Mouse (Mus musculus) thymus, adult 18-20 months (tissue): ENCODE results near the gene Acsf3.

Experiments
- DNase-seq, 2 experiments: peaks; one replicate each; pipeline ENCODE4 v3.0.0; 2022; ENCODE audit warnings: mixed read lengths in 2 of 2

Acsf3 gene

DNA sequence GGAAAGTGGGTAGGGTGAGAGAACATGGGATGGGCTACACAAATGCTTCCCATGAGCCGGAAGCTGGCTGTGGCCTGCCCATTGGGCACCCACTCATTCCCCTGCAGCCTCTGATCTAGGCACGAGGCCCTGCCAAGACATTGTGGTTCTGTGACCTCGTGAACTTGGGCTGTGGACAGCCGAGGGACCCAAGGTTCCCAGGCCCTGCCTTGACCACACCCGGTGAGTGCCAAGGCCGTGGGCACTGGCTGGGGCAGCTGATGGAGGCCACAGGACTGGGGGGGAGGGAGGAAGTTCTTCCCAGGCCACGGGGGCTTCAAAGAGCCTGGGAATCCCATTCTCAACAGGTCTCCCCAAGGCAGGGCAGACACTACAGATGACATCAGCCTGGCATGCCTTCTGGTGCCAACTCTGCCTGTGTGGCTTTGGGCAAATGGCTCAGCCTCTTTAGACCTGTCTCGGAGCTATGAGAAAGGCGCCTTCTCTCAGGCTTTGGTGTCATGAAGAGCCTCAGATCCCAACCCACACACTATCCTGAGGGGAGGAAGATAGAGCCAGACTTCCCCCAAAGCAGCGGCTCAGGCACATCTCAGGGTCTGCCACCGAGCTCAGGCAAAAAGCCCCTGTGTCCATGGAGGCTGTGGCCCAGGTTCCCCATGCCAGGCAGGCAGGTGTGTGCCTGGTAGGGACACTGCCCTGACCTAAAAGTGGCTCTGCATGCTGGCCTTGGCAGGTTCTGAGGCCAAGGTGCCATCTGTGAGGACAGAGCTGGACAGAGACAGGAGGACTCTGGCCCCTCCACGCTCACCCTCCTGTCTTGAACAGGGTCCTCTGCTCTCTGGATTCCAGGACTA is 76.6 kb downstream of the Acsf3 start:
- no peak for DNase-seq

DNA sequence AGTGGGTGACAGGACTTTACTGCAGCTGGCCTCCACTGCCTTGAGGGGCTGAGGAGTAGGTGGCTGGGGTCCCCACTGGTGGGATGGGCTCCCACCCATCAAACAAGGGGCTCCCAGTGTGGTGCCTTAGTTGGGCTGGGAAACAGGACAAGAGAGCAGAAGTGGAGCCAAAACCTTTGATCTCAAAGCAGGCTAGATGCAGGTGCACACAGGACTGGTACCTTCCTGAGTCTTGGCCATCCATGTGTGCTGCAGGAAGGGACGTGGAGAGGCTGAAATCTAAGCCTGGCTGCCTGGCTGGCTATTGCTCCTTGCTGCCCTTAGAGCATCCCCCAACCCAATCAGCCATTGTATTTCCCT is 77.2 kb downstream of the Acsf3 start:
- no peak for DNase-seq

DNA sequence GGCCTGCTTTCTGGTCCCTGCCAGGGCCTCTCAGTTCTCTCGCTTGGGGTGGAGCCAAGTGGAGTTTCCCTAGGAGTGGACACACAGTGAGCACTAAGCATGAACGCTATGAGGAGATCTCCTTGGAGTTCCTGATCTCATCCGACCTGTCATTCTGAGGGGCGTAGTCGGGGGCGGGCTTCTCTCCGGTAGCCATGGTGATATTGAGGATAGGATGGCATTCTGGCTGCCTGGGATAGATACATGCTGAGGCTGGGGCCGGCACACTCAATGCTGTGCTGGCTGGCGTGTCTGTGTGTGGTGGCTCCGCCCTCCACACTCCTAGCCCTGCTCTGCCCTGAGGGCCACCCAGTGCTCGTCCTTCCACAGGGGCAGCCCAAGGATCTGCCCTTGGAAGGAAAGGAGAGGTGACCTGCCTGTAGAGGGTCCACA is 78.1 kb downstream of the Acsf3 start:
- DNase-seq = no peak

DNA sequence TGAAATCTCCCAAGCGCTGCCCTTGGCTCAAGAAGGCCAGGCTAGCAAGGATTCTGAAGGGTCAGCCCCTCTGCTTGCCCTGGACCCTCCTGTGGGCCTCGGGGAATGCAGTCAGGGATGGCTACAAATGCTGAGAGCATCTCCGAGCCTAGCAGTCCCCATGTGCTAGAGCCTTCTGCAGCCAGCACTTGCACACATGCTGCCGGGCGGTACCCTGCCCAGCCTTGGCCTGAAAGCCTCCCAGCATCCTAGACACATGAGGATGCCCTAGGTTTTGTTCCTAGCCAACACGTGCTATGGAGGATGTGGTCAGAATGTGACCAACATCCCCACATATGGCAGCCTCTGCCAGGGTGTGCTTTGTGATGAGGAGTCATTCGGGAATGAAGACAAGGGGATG is 79.1 kb downstream of the Acsf3 start:
- no peak for DNase-seq

DNA sequence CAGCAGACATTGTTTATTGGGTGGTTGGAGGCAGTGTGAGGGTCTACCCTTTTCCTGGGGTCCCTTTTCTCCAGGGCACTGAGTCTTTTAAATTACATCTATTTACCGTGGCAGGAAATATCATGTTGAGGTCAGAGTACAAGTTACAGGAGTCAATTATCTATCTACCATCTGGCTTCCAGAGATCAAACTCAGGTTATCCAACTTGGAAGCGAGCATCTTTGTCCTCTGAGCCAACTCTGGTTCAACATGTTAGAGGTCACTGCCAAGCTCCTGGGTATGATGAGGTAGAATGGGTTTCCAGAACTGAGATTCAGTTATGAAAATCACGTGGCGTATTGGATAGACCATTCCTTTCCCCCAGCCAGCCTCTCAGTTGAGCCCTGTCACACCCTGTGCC is 79.8 kb downstream of the Acsf3 start:
- no peak for DNase-seq

DNA sequence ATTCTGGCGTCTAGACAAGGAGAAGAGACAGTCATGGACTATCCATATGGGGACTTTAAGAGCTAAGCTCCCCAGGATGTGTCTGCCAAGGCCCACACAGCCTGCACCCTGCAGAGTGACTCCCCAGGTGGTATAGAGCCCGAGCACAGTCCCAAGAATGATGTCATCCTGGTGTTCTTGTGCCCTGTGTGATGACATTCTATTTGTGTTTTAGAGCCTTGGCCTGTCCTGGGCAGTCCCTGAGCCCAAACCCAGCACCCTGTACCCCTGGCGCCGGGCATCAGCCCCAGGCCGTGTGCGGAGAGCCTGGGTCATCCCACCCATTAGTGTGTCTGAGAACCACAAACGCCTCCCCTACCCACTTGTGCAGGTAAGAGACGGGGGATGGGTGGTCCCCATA is 81.0 kb downstream of the Acsf3 start:
- no peak for DNase-seq

DNA sequence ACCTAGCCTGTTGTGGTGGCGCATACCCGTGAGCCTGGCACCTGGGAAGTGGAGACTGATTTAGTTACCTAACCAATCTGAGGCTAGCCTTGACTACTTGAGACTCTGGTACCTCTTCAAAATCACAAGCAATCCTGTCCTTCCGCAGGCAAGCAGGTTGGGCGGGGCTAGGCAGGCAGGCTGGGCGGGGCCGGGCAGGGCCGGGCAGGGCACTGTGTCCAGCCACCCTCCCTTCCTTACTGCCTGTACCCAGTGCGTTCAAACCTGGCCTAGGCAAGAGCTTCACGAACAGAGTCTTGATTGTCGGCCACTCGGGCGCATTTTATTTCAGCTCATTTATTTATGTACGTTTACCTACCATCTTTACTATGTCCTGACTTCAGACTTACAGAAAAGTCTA is 84.6 kb downstream of the Acsf3 start:
- no peak for DNase-seq

DNA sequence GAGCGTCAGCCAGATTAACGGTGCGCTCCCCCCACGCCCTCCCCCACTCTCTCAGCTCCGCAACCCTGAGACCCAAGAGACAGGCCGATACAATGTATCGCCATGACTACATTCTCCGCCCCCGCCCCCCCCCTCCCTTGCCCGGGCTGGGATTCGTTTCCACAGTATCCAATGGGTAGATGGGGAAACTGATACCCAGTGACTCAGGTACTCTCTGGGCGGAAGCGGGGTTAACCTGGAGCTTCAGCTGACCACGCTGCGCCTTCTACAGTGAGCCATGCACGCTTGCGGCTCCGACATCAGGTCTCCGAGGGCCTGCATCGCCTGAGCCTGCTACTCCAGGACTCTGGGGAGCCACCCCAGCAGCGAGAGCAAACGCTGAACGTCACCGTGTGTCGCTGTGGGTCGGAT is 89.4 kb downstream of the Acsf3 start:
- no peak for DNase-seq

DNA sequence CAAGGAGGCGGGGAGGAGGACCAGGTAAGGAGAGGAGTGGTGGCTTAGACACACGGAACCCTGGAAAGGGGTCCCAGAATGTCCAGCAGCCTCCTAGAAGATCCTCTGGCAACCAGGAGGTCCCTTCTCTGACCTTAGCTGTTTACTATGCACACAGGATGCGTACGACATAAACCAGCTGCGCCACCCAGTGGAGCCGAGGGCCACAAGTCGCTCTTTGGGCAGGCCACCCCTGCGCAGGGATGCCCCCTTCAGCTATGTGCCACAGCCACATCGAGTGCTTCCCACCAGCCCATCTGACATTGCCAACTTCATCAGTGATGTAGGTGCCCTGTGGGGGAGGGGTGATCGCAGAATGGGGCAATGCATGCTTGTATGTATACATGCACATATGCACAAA is 90.2 kb downstream of the Acsf3 start:
- DNase-seq = no peak

DNA sequence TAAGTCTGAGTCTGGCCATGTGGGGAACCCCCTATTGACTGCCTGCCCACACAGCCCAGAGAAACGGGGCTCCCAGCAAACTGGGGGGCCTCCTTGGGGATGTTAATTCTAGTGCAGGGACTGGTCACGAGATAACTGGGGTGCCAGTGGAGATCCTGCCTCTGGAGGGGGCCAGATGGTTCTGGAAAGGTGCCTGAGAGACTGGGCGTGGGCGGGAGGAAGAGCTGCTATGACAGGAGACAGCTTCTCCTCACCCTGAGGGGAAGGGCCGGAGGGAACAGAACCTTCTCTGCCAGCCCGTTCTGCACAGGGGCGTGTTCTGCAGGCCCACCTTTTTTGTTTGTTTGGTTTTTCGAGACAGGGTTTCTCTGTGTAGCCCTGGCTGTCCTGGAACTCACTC is 90.9 kb downstream of the Acsf3 start:
- DNase-seq = no peak
